Mouse (Mus musculus): Measurements from ENCODE around the gene Ccdc88b. TPM values are rescaled to one million over a fixed set of nuclear protein-coding genes. Genes with fewer than 3 reads are reported as not detected.

The Ccdc88b gene
- total RNA-seq (2023): 19.8 to 33.4 TPM (median 24.6 TPM) in 4 replicates

DNA sequence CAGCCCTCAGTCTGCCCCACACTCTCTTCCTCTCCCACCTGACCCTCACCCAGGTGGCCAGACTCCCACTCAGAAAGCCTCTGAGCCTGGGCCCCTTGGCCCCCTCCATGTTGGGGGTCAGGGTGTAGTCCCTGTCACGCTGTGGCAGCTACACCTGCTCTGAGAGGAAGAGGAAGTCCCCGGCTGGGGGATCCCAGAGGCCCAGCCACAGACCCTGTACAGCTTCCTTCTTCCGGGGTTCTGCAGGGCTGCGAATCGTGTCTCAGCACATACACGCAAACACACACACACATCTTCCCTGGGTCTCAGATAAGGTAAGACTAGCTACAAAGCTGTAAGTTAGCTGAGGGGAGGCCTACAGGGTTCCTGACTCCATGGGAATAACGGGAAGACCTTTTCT is at the start of gene Ccdc88b:
Gene Ccdc88b (minus strand): TSS at position 181 of the 400 bp plus-strand sequence.

DNA sequence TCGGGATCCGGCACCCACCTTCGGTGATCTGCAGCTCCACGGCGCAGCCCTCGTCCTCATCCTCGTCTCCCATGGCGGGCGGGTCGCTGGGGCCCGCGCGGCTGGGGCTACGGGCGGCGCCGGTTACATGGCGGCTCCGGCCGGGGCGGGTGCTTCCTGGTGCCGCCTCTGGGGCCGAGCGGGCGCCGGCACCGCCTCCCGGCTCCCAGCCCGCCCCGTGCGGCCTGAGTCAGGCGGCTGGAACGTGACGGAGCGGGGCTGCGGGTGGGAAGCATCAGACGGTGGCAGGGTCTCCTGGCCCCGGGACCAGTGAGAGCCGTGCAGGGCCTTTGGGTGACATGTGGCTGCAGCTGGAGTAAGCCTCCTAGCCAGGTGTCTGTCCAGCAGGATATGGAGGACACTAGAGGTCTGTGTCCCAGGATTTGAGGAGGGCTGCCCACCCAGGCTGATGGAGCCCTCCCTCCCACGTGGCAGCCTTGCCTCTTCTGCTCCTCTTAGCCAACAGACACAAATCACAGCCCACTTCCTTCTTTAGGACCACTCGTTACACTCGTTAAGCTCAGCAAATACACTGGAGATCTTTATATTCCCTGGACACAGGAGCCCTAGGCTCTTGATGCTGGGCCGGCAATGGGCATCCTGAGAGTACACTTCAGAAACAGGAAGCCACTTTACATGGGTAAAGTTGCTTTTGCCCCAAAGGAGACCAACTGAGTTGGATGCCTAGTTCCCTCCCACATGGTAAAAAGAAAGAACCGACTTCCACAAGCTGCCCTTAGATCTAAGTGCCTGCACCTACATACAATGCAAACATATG is 17.3 kb downstream of the Ccdc88b start, which contains the start of gene Rps6ka4:
Gene Rps6ka4 (minus strand): TSS at position 162 of the 817 bp plus-strand sequence.

Other genes with a start within 250 kb of the Ccdc88b start
- gene Rps6ka4, start 17.6 kb downstream of the Ccdc88b start, total RNA-seq (2023): 26.5 to 33.1 TPM (median 30.8 TPM) in 4 replicates
- gene Trmt112, start 51.5 kb upstream of the Ccdc88b start, total RNA-seq (2023): 134 to 168 TPM (median 150 TPM) in 4 replicates
- 87.1 to 92.5 TPM (median 92.1 TPM) in 4 replicates for gene Prdx5, start 51.9 kb upstream of the Ccdc88b start, total RNA-seq (2023)
- 51.8 to 58.5 TPM (median 55.3 TPM) in 4 replicates for gene Esrra, start 63.6 kb upstream of the Ccdc88b start, total RNA-seq (2023)
- not detected in 4 replicates for gene Catsperz, start 67.2 kb upstream of the Ccdc88b start, total RNA-seq (2023)
- gene Kcnk4, start 76.3 kb upstream of the Ccdc88b start, total RNA-seq (2023): 1.0 TPM in 1 of 4 replicates, not detected in the others
- 9.9 to 10.3 TPM (median 10.1 TPM) in 4 replicates for gene Bad, start 83.7 kb upstream of the Ccdc88b start, total RNA-seq (2023)
- 17.0 to 21.0 TPM (median 18.9 TPM) in 4 replicates for gene Gpr137, start 84.3 kb upstream of the Ccdc88b start, total RNA-seq (2023)
- 65.3 to 101 TPM (median 80.8 TPM) in 4 replicates for gene Ppp1r14b, start 116.8 kb upstream of the Ccdc88b start, total RNA-seq (2023)
- gene Plcb3, start 118.3 kb upstream of the Ccdc88b start, total RNA-seq (2023): 14.9 to 17.9 TPM (median 17.1 TPM) in 4 replicates
- gene Fkbp2, start 122.3 kb upstream of the Ccdc88b start, total RNA-seq (2023): 23.9 to 26.2 TPM (median 24.8 TPM) in 4 replicates
- gene Vegfb, start 129.4 kb upstream of the Ccdc88b start, total RNA-seq (2023): 14.5 to 20.1 TPM (median 17.1 TPM) in 4 replicates
- 23.3 to 28.0 TPM (median 24.6 TPM) in 4 replicates for gene Dnajc4, start 134.4 kb upstream of the Ccdc88b start, total RNA-seq (2023)
- gene Nudt22, start 137.9 kb upstream of the Ccdc88b start, total RNA-seq (2023): 3.6 to 5.8 TPM (median 3.9 TPM) in 4 replicates
- 4.9 to 6.3 TPM (median 5.6 TPM) in 4 replicates for gene Trpt1, start 137.9 kb upstream of the Ccdc88b start, total RNA-seq (2023)
- gene Fermt3, start 161.3 kb upstream of the Ccdc88b start, total RNA-seq (2023): 174 to 177 TPM (median 177 TPM) in 4 replicates
- 97.1 to 124 TPM (median 114 TPM) in 4 replicates for gene Stip1, start 181.8 kb upstream of the Ccdc88b start, total RNA-seq (2023)
- gene Macrod1, start 198.6 kb upstream of the Ccdc88b start, total RNA-seq (2023): 5.2 to 8.4 TPM (median 6.8 TPM) in 4 replicates
- 0.09 TPM in 1 of 4 replicates, not detected in the others for gene Flrt1, start 247.5 kb upstream of the Ccdc88b start, total RNA-seq (2023)

Measured in B cell, adult 62 days (primary cell).